Mouse (Mus musculus) hindbrain, embryonic 13.5 days (tissue): Measurements from ENCODE around the gene Gm156. TPM values are rescaled to one million over a fixed set of nuclear protein-coding genes. Genes with fewer than 3 reads are reported as not detected.

Experiments
- polyA plus RNA-seq: library from polyadenylated mRNA; unstranded; fragments of >200 nt; fragmentation: Nextera tagmentation; extraction: Ambion mirVana; gene quantifications from 2 replicates; pipeline ENCODE4 v1.2.1, GENCODE M21; 2015

Gene Gm156
- polyA plus RNA-seq, 1 experiment from 2014 or later = not detected

Other genes with a start within 250 kb of the Gm156 start
- gene Klre1, start 206.4 kb downstream of the Gm156 start, polyA plus RNA-seq = 0.10 TPM in 1 of 2 replicates, not detected in the other
- not detected in 2 replicates for gene Klrd1, start 192.5 kb downstream of the Gm156 start, polyA plus RNA-seq
- 0.32 and 0.36 TPM in 2 replicates for gene Klrk1, start 160.4 kb downstream of the Gm156 start, polyA plus RNA-seq
- not detected in 2 replicates for gene Klrc3, start 140.9 kb downstream of the Gm156 start, polyA plus RNA-seq
- not detected in 2 replicates for gene Klrc2, start 123.6 kb downstream of the Gm156 start, polyA plus RNA-seq
- not detected in 2 replicates for gene Klrc1, start 105.3 kb downstream of the Gm156 start, polyA plus RNA-seq
- not detected in 2 replicates for gene Klri1, start 67.1 kb downstream of the Gm156 start, polyA plus RNA-seq
- not detected in 2 replicates for gene Klri2, start 43.8 kb downstream of the Gm156 start, polyA plus RNA-seq
- not detected in 2 replicates for gene Gm17631, start 78.4 kb upstream of the Gm156 start, polyA plus RNA-seq
- gene Klra17, start 92.4 kb upstream of the Gm156 start, polyA plus RNA-seq = not detected in 2 replicates
- gene Klra5, start 133.4 kb upstream of the Gm156 start, polyA plus RNA-seq = not detected in 2 replicates
- gene Klra6, start 242.7 kb upstream of the Gm156 start, polyA plus RNA-seq = not detected in 2 replicates